Mouse (Mus musculus) spleen, adult 2 months (tissue): ENCODE results near the gene Dock9. TPM values are rescaled to one million over a fixed set of nuclear protein-coding genes. Genes with fewer than 3 reads are reported as not detected.
"Not testable (repeated sequence)": the region's sequence is repeated elsewhere in the genome, so short reads cannot be mapped to it uniquely, and the experiment has no call there.

Experiments
- DNase-seq, 2 experiments: peaks; one replicate each; pipeline versions ENCODE4 v3.0.0 to v3.0.0-alpha.2; 2012 to 2021; ENCODE audit warnings: low spot score in 2 of 2, low read depth in 1 of 2
- H3K27ac ChIP-seq: fragments of 200-500 bp; 2 replicates; pipeline ENCODE4 v1.5.1; 2012; ENCODE audit warnings: low read length, inconsistent platforms; ENCODE audit not compliant: insufficient read depth
- H3K27me3 ChIP-seq: fragments of 200-500 bp; 2 replicates; pipeline ENCODE4 v1.6.1; 2012; ENCODE audit warnings: mild to moderate bottlenecking, moderate library complexity, low read length, inconsistent platforms; ENCODE audit not compliant: control insufficient read depth, insufficient read depth
- H3K36me3 ChIP-seq: fragments of 200-500 bp; 2 replicates; pipeline ENCODE4 v1.6.1; 2012; ENCODE audit warnings: mild to moderate bottlenecking, low read length, inconsistent platforms; ENCODE audit not compliant: control insufficient read depth, insufficient read depth
- H3K4me1 ChIP-seq: fragments of 200-500 bp; 2 replicates; pipeline ENCODE4 v1.6.1; 2011; ENCODE audit warnings: inconsistent platforms; ENCODE audit not compliant: control insufficient read depth, insufficient read depth, insufficient read length
- H3K4me3 ChIP-seq: fragments of 200-500 bp; 2 replicates; pipeline ENCODE4 v1.5.1; 2011; ENCODE audit warnings: mild to moderate bottlenecking, inconsistent platforms; ENCODE audit not compliant: insufficient read depth, insufficient read length; ENCODE audit errors: extremely low read depth
- CTCF ChIP-seq: fragments of 200-500 bp; IDR thresholded peaks from 2 replicates; pipeline ENCODE4 v1.5.1; 2011; ENCODE audit warnings: mild to moderate bottlenecking, inconsistent platforms; ENCODE audit not compliant: insufficient read depth, insufficient read length, insufficient replicate concordance; ENCODE audit errors: extremely low read depth
- POLR2A ChIP-seq: fragments of 200-500 bp; IDR thresholded peaks from 2 replicates; pipeline ENCODE4 v1.6.1; 2011; ENCODE audit warnings: low read depth, low read length, inconsistent platforms
- WGBS: fragments of 180-500 bp; shearing (Covaris S2); methylation state at CpG from one replicate; pipeline ENCODE4 v1.1.7; 2018; 5-methylcytosine and 5-hydroxymethylcytosine counted together
- polyA plus RNA-seq: library from polyadenylated mRNA; depleted of rRNA; stranded (reverse); fragments of >200 nt; gene quantifications from 2 replicates; pipeline ENCODE4 v1.2.3, GENCODE M21; 2012

The Dock9 gene
- polyA plus RNA-seq, 1 experiment: 7.8 TPM

DNA sequence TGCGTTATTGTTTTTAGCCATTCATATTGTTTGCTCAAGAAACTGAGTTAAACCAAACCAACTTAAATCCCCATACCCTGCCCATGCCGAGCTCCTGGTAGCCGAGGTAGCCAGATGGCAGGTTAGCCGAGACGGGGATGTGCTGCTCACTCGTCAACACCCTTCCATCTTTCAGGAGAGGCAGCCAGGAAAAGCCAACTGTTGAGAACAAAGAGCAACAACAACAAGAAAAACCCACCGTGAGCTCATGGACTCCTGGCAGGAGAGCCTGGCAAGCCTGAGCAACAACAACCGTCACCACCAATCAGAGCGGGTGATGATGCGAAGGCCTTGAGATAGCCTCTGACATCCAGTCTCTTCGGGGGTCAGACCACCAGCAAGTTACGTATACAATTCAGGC is 170.9 kb downstream of the Dock9 start:
- no peak overlapping the region for H3K27ac ChIP-seq
- no peaks in the 10 kb centered on the region; the same call in 1 of the 2 replicates for H3K36me3 ChIP-seq
- no peak for TF ChIP-seq CTCF
- TF ChIP-seq POLR2A: no peak
- DNase-seq: no peak
- 94% methylated on average over 12 of the region's 12 CpGs for WGBS
- no peak overlapping the region for H3K4me3 ChIP-seq
- no peaks in the 10 kb centered on the region for H3K4me1 ChIP-seq
- H3K27me3 ChIP-seq: no peaks in the 10 kb centered on the region

DNA sequence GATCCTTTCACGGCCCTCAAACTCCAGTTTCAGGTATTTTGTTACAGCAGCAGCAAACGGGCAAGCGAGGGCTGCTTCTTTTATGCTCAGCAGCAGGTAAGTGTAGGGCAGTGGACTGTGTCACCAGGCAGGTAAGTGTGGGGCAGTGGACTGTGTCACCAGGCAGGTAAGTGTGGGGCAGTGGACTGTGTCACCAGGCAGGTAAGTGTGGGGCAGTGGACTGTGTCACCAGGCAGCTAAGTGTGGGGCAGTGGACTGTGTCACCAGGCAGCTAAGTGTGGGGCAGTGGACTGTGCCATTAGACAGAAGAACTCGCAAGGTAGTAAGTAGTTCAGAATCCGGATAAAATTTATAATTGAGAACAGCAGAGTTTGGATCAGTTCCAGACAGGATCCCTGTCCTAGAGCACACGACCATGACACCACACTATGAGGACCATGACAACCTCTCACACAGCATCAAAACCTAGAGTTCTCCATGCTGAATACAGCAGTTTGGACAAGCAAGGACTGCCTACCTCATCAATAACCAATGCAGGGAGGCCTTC is 173.6 kb downstream of the Dock9 start:
- not testable (repeated sequence) for H3K4me3 ChIP-seq, H3K36me3 ChIP-seq, H3K4me1 ChIP-seq, H3K27me3 ChIP-seq, H3K27ac ChIP-seq, DNase-seq
- WGBS: 93% methylated on average over 6 of the region's 6 CpGs

DNA sequence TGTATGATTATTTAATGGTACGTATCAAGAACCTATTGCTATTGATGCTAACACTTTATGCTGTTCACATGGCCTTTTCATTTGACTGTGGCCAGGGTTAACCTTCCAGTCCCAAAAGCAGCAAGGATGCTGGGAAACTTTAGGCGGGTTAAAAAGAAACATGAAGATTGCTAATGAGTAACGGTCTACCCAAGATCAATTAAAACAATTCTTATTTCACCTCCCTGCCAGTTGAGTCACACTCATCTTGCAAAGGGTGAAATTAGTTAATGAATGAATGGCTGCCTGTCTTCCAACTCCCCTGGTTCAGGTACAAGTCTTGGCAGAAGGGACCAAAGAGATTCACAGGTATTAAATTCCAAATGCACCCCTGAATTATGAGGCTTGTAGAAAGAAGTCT is 175.8 kb downstream of the Dock9 start:
- no peaks in the 10 kb centered on the region; the same call in 1 of the 2 replicates for H3K36me3 ChIP-seq
- 94% methylated on average over 3 of the region's 3 CpGs for whole genome bisulfite sequencing
- no peaks in the 10 kb centered on the region for H3K4me1 ChIP-seq
- H3K27ac ChIP-seq: no peak overlapping the region
- no peak for TF ChIP-seq CTCF
- no peak for TF ChIP-seq POLR2A
- no peak overlapping the region for H3K4me3 ChIP-seq
- no peaks in the 10 kb centered on the region for H3K27me3 ChIP-seq
- DNase-seq: no peak

DNA sequence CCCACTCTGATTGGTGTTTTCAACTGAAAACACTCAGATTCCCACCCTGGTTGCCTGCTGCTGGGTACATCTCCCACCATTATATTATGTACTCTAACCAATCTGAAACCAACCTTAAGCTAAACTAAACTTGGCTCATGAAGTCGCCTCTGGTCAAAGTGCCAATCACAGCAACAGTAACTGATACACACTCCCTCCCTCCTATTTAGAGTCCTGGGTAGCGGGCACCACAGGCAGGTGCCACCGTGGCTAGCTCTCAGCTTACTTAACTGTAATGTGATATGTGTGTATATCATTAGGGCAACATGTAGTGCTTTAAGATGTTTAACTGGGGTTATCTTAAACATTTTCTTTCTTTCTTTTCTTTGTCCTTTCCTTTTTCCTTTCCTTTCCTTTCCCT is 177.1 kb downstream of the Dock9 start:
- DNase-seq: no peak
- Histone ChIP-seq H3K27ac (no peak overlapping the region), H3K36me3 (no peaks in the 10 kb centered on the region; the same call in 1 of the 2 replicates), H3K4me1 (no peaks in the 10 kb centered on the region), H3K27me3 (no peaks in the 10 kb centered on the region), H3K4me3 (no peak overlapping the region)
- no peak for TF ChIP-seq POLR2A
- no peak for TF ChIP-seq CTCF
- 87% methylated on average over 3 of the region's 3 CpGs for WGBS

DNA sequence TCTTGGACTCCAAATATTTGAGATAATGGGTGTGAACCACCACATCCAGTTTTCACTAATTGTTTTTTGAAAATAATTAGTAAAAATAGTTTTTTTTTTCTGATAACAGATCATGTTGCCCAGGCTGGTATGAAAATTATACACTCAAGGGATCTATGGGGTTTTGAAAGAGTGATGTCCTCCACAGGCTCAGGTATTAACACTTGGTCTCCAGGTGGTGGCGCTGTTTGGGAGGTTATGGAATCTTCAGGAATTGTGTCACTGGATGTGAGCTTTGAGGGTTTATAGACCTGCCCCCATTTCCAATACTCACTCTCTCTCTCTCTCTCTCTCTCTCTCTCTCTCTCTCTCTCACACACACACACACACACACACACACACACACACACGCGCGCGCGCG is 177.5 kb downstream of the Dock9 start:
- no peak for DNase-seq
- Histone ChIP-seq H3K4me1 (no peaks in the 10 kb centered on the region), H3K27me3 (no peaks in the 10 kb centered on the region), H3K4me3 (no peak overlapping the region), H3K36me3 (no peaks in the 10 kb centered on the region; the same call in 1 of the 2 replicates), H3K27ac (no peak overlapping the region)
- WGBS: 100% methylated on average over 7 of the region's 7 CpGs
- TF ChIP-seq CTCF (no peak), POLR2A (no peak)

DNA sequence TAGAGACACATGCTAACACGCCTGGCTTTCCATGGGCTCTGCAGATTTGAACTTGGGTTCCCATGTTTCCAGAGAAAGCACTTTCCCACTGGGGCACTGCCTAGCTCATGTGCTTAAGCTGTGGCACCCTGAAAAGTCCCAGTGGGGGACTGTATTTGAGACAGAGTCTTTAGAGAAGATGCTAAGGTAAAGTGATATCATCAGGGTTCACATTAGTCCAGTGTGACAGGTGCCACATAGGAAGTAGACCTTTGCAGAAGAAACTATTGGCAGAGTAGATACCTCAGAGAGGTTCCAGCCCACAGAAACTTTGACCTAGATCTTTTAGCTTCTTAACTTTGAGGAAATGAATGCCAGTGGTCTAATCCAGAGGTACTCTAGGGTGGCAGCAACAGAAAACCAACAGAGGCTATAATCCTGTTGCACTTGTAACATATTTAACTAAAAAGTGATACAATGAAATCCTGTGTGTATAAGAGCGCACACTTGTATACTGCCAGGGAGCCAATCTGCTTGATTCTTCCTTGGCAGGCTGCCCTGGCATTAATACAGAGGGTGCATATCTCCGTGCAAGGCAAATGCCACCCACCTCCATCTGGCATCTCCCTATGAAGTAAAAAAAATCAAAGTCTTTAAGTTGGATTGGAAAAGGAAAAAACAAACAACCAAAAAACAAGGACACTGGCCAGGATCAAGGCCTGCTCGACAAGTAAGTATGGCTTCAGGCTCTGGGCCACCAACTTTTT is 179.8 kb downstream of the Dock9 start:
- no peak for TF ChIP-seq POLR2A
- TF ChIP-seq CTCF: no peak
- no peak for DNase-seq
- no peak overlapping the region for H3K4me3 ChIP-seq
- H3K27ac ChIP-seq: no peak overlapping the region
- no peaks in the 10 kb centered on the region for H3K27me3 ChIP-seq
- H3K4me1 ChIP-seq: no peaks in the 10 kb centered on the region
- 91% methylated on average over 4 of the region's 4 CpGs for WGBS
- no peaks in the 10 kb centered on the region for H3K36me3 ChIP-seq

DNA sequence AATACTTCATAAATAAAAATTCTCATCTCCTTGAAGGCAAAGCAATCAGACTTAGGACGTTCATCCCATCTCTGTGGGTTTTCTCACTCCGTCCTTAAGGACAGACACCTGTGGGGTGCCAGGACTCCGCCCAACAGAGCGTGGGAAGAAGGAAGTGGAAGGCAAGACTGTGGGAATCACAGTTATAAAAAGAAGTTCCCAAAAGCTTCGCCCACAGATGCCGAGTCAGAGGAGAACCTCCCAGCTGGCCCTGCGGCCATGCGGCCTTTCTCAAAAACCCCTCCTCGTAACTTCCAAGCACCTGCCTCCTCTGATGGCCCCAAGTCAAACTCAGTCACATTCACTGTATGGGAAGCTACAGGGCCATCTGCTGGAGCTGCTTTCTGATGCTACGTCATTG is 182.2 kb downstream of the Dock9 start:
- Histone ChIP-seq H3K27ac (no peak overlapping the region), H3K4me3 (no peak overlapping the region), H3K27me3 (no peaks in the 10 kb centered on the region), H3K4me1 (no peaks in the 10 kb centered on the region), H3K36me3 (no peaks in the 10 kb centered on the region)
- WGBS: 82% methylated on average over 10 of the region's 10 CpGs
- DNase-seq: no peak
- TF ChIP-seq CTCF (no peak), POLR2A (no peak)
